ENCODE assay signal across 16 mouse cellular contexts in the genomic region with DNA sequence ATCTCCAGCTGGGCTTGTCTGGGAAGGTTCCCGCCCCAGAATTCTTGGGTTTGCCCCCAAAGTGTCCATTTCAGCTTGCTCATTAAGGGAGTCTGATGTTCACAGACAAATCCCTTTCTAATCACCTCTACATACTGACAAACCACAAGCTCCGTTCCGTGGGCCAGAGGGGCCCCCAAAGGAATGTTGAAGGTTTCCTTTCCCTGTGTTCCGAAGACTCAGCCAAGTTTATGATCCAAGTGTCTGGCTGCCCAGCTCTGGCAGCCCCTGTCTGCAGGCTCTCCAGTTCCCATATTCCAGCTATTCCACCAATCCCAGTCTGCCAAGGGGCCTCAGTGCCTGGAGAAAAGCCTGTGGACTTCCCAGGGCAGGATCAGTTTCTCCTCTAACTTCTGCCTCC. TPM values are rescaled to one million over a fixed set of nuclear protein-coding genes. Genes with fewer than 3 reads are reported as not detected.
"Had no signal": no experiment of that assay in that cellular context is flagged by ENCODE, and none has a peak within 500 bp of the region (broad histone marks: within the 10 kb centered on the region; RNA-seq: fewer than 3 reads in every experiment).

No protein-coding gene starts in this region.

- H3K27ac ChIP-seq: kidney, postnatal 0 days; liver, embryonic 14.5 days; midbrain, embryonic 12.5 days; neural tube, embryonic 13.5 days had no signal

- H3K27me3 ChIP-seq: midbrain, embryonic 12.5 days; neural tube, embryonic 13.5 days had no signal

- H3K36me3 ChIP-seq: midbrain, embryonic 12.5 days; neural tube, embryonic 13.5 days had no signal

- H3K4me1 ChIP-seq: midbrain, embryonic 12.5 days; neural tube, embryonic 13.5 days had no signal

- H3K4me2 ChIP-seq: midbrain, embryonic 12.5 days; neural tube, embryonic 13.5 days had no signal

- ATAC-seq: midbrain, embryonic 16.5 days had no signal

- H3K9ac ChIP-seq: liver, embryonic 14.5 days; midbrain, embryonic 12.5 days; neural tube, embryonic 13.5 days had no signal

- H3K9me3 ChIP-seq: midbrain, embryonic 12.5 days; neural tube, embryonic 13.5 days had no signal

- DNase-seq: kidney, adult 11 months; kidney, adult 9 months; kidney, postnatal 36 days; left cerebral cortex, postnatal 4 days; lung, adult 18-20 months; lung, postnatal 10 days; retina, postnatal 1 day; right cerebral cortex, postnatal 4 days; spleen, adult 18-20 months; thymus, postnatal 36 days had no signal

- H3K4me3 ChIP-seq: midbrain, embryonic 12.5 days; neural tube, embryonic 13.5 days had no signal

RNA-seq across cellular contexts. Expression of gene Eln, which starts 27.1 kb away (rescaled TPM):
- total RNA-seq: megakaryocyte-erythroid progenitor cell, adult 5-6 weeks had no signal
